Mouse (Mus musculus) kidney, embryonic 16.5 days (tissue): ENCODE data around the gene Plpp6. TPM values are rescaled to one million over a fixed set of nuclear protein-coding genes. Genes with fewer than 3 reads are reported as not detected.

Experiments
- ATAC-seq: fragments of 200-750 bp; cut with Nextera tagmentation; 2 replicates; pipeline ENCODE4 v1.8.0; 2017; ENCODE audit warnings: moderate TSS enrichment; ENCODE audit not compliant: low FRiP score, low TSS enrichment
- H3K27ac ChIP-seq: fragments of 300-500 bp; sonication (generic); 2 replicates; pipeline ENCODE4 v1.5.1; 2014; ENCODE audit warnings: low read length
- H3K27me3 ChIP-seq: fragments of 300-500 bp; sonication (generic); 2 replicates; pipeline ENCODE4 v1.6.1; 2014; ENCODE audit warnings: low read length, control low read depth, mixed read lengths; ENCODE audit not compliant: insufficient read depth
- H3K36me3 ChIP-seq: fragments of 300-500 bp; sonication (generic); 2 replicates; pipeline ENCODE4 v1.6.1; 2014; ENCODE audit warnings: low read length, control low read depth, mixed read lengths; ENCODE audit not compliant: insufficient read depth
- H3K4me1 ChIP-seq: fragments of 300-500 bp; sonication (generic); 2 replicates; pipeline ENCODE4 v1.6.1; 2014; ENCODE audit warnings: low read length, control low read depth, mixed read lengths; ENCODE audit not compliant: insufficient read depth
- H3K4me2 ChIP-seq: fragments of 300-500 bp; sonication (generic); replicated peaks from 2 replicates; pipeline ENCODE4 v1.6.1; 2014; ENCODE audit warnings: low read depth, low read length
- H3K4me3 ChIP-seq: fragments of 300-500 bp; sonication (generic); 2 replicates; pipeline ENCODE4 v1.5.1; 2014; ENCODE audit warnings: mild to moderate bottlenecking, low read length
- H3K9ac ChIP-seq: fragments of 300-500 bp; sonication (generic); replicated peaks from 2 replicates; pipeline ENCODE4 v1.6.1; 2014; ENCODE audit warnings: low read length
- H3K9me3 ChIP-seq: fragments of 300-500 bp; sonication (generic); 2 replicates; pipeline ENCODE4 v1.6.1; 2016; ENCODE audit warnings: low read length, control low read depth
- WGBS: fragments of 180-500 bp; shearing (Covaris S2); extraction: QIAGEN DNeasy Blood & Tissue Kit; methylation state at CpG from one replicate; pipeline ENCODE4 v1.1.7; 2014; 5-methylcytosine and 5-hydroxymethylcytosine counted together
- polyA plus RNA-seq: library from polyadenylated mRNA; unstranded; fragments of >200 nt; fragmentation: Nextera tagmentation; extraction: Ambion mirVana; gene quantifications from 2 replicates; pipeline ENCODE4 v1.2.1, GENCODE M21; 2015

Gene Plpp6
- polyA plus RNA-seq, result 9.8 and 10.3 TPM in 2 replicates

GRCm38 (mm10) chr19:28963842-28964551 is at the start of gene Plpp6:
Gene Plpp6 (plus strand): TSS chr19:28963953.
- Histone ChIP-seq H3K4me2 (peak within 1 kb of the TSS; percentile 87), H3K27ac (peak within 1 kb of the TSS; percentile 46), H3K9ac (peak within 1 kb of the TSS; percentile 88), H3K4me1 (peaks cover 16% of the 10 kb centered on the region), H3K27me3 (no peaks in the 10 kb centered on the region), H3K4me3 (peak within 1 kb of the TSS; percentile 85), H3K36me3 (no peaks in the 10 kb centered on the region), H3K9me3 (no peaks in the 10 kb centered on the region)
- under 1% methylated on average over 64 of the region's 73 CpGs for WGBS
- ATAC-seq, result peak; percentile 94

DNA sequence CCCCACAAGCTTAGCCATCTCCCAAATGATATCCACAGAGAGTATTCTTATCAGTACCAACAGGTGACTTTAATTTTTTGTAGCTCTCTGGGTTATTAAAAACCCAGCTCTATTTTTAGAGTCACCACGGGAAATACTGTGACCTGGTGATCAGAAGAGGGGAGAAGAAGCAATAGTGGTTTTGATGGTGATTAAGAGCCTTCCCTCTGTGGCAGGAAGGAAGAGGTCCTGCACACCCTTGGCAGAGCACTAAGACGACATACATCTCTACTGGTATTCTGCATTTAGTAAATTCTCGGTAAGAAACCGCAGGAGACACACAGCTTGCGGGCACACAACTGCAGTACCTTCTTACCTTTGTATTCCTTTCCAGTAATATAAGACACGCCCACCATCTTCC is 49.2 kb upstream of the Plpp6 start:
- ATAC-seq, result no peak
- WGBS, result 79% methylated on average over 6 of the region's 6 CpGs
- H3K9ac ChIP-seq, result no peak overlapping the region

GRCm38 (mm10) chr19:28915602-28916250 is 48.0 kb upstream of the Plpp6 start:
- Histone ChIP-seq H3K27ac (peak overlapping the region; percentile 70; the same call in 1 of the 2 replicates), H3K27me3 (no peaks in the 10 kb centered on the region), H3K4me3 (no peak overlapping the region), H3K9me3 (no peaks in the 10 kb centered on the region), H3K9ac (no peak overlapping the region), H3K4me2 (no peak overlapping the region), H3K4me1 (peaks cover 12% of the 10 kb centered on the region; the same call in 1 of the 2 replicates), H3K36me3 (no peaks in the 10 kb centered on the region)
- whole genome bisulfite sequencing, result 65% methylated on average over 2 of the region's 2 CpGs
- ATAC-seq, result peak; percentile 61; the same call in 1 of the 2 replicates

More for the DNA sequence above, 49.2 kb upstream of the Plpp6 start:
- Histone ChIP-seq H3K27me3 (no peaks in the 10 kb centered on the region), H3K4me1 (peaks cover 12% of the 10 kb centered on the region; the same call in 1 of the 2 replicates), H3K4me3 (no peak overlapping the region), H3K4me2 (no peak overlapping the region), H3K9me3 (no peaks in the 10 kb centered on the region), H3K36me3 (no peaks in the 10 kb centered on the region), H3K27ac (no peak overlapping the region)

DNA sequence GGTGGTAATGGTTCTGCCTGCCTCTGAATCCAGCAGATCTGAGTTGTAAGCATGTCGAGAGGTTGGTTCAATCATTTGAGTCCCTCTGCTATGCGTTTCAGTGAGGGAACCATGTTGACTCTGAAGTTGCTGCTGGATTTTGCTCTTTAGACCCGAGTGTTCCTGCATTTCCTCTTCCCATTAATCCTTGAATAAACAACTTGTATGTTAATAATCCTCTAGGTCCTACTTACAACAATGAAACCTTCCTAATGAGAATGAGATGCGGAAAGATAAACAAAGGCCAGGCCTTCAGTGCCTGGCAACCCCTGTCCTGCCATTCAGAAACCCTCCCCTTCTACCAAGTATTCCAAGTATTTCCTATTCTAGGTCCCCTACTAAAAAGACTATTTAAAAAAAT is 47.3 kb upstream of the Plpp6 start:
- 38% methylated on average over 4 of the region's 4 CpGs for WGBS
- H3K4me2 ChIP-seq, result no peak overlapping the region
- H3K4me3 ChIP-seq, result no peak overlapping the region
- no peaks in the 10 kb centered on the region for H3K27me3 ChIP-seq
- ATAC-seq, result peak; percentile 31
- H3K27ac ChIP-seq, result peak overlapping the region; percentile 70
- no peak overlapping the region for H3K9ac ChIP-seq
- no peaks in the 10 kb centered on the region for H3K9me3 ChIP-seq
- H3K36me3 ChIP-seq, result no peaks in the 10 kb centered on the region
- H3K4me1 ChIP-seq, result peaks cover 12% of the 10 kb centered on the region; the same call in 1 of the 2 replicates

GRCm38 (mm10) chr19:28917839-28918238 is 45.9 kb upstream of the Plpp6 start:
- no peak overlapping the region for H3K4me2 ChIP-seq
- no peaks in the 10 kb centered on the region for H3K9me3 ChIP-seq
- H3K9ac ChIP-seq, result no peak overlapping the region
- H3K4me1 ChIP-seq, result peaks cover 12% of the 10 kb centered on the region; the same call in 1 of the 2 replicates
- 87% methylated on average over 5 of the region's 5 CpGs for WGBS
- no peak for ATAC-seq
- no peak overlapping the region for H3K4me3 ChIP-seq
- no peak overlapping the region for H3K27ac ChIP-seq
- no peaks in the 10 kb centered on the region for H3K27me3 ChIP-seq
- no peaks in the 10 kb centered on the region for H3K36me3 ChIP-seq

DNA sequence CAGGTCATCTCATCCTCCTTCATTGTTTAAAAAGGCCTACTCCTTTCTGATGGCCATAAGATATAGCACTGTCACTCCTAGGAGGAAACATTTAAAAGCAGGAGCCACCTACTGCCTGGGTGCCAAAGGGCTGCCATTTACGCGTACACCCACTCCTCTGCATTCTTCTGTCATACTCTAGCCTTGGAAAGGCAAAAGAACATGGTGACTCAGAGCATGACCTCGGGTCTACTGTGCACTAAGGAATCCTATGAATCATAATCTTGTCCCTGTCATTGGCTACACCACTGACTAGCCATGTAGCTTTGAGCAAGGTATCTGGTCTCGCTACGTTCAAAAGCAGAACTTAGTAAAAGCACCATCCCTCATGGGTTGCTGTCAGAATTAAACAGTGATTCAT is 37.4 kb upstream of the Plpp6 start:
- Histone ChIP-seq H3K36me3 (no peaks in the 10 kb centered on the region), H3K4me3 (no peak overlapping the region), H3K4me2 (no peak overlapping the region), H3K4me1 (no peaks in the 10 kb centered on the region), H3K9ac (no peak overlapping the region), H3K27ac (no peak overlapping the region), H3K27me3 (no peaks in the 10 kb centered on the region), H3K9me3 (no peaks in the 10 kb centered on the region)
- ATAC-seq, result no peak
- WGBS, result 92% methylated on average over 5 of the region's 5 CpGs

- no peak for ATAC-seq
- Histone ChIP-seq H3K27ac (no peak overlapping the region), H3K9me3 (no peaks in the 10 kb centered on the region), H3K4me3 (no peak overlapping the region), H3K9ac (no peak overlapping the region), H3K4me1 (no peaks in the 10 kb centered on the region), H3K4me2 (no peak overlapping the region), H3K27me3 (no peaks in the 10 kb centered on the region), H3K36me3 (no peaks in the 10 kb centered on the region)
- WGBS, result 43% methylated on average over 4 of the region's 4 CpGs
Observed at GRCm38 (mm10) chr19:28927396-28927795, 36.4 kb upstream of the Plpp6 start.

DNA sequence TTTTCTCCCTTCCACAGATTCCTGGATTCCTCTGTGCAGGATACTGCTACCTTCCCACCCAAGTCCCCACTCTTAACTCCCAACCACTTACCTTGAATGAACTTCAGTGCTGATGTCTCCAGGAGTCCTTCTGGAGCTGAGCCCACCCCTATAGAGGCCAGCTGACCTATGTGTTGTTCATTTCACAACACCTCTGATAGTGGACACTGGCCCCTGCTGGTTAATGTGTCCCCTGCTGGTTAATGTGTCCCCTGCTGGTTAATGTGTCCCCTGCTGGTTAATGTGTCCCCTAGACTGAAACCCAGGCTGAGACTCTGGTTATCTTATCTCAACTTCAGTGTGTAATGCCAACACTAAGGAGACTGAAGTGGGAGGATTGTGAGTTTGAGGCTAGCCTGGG is 34.7 kb upstream of the Plpp6 start:
- no peaks in the 10 kb centered on the region for H3K4me1 ChIP-seq
- H3K27ac ChIP-seq, result no peak overlapping the region
- H3K36me3 ChIP-seq, result no peaks in the 10 kb centered on the region
- peak; percentile 91 for ATAC-seq
- H3K27me3 ChIP-seq, result no peaks in the 10 kb centered on the region
- H3K4me3 ChIP-seq, result no peak overlapping the region
- H3K9ac ChIP-seq, result no peak overlapping the region
- H3K9me3 ChIP-seq, result no peaks in the 10 kb centered on the region
- H3K4me2 ChIP-seq, result no peak overlapping the region

- Histone ChIP-seq H3K27me3 (no peaks in the 10 kb centered on the region), H3K4me3 (no peak overlapping the region), H3K4me1 (no peaks in the 10 kb centered on the region), H3K9ac (no peak overlapping the region), H3K4me2 (no peak overlapping the region), H3K27ac (no peak overlapping the region), H3K9me3 (no peaks in the 10 kb centered on the region), H3K36me3 (no peaks in the 10 kb centered on the region)
- 88% methylated on average over 3 of the region's 3 CpGs for WGBS
- ATAC-seq, result no peak
Observed at GRCm38 (mm10) chr19:28934897-28935296, 28.9 kb upstream of the Plpp6 start.
